Mouse (Mus musculus) MEL (cell line): ENCODE results near the gene Gpx4. TPM values are rescaled to one million over a fixed set of nuclear protein-coding genes. Genes with fewer than 3 reads are reported as not detected.

Experiments
- DNase-seq: peaks from one replicate; pipeline ENCODE4 v3.0.0; 2011; ENCODE audit warnings: low read depth, low spot score
- H3K27ac ChIP-seq: 2 replicates; pipeline ENCODE4 v1.5.1; 2012; ENCODE audit warnings: low read depth, mild to moderate bottlenecking, control low read depth, low read length, moderate library complexity; ENCODE audit not compliant: control insufficient read depth
- H3K27me3 ChIP-seq, 2 experiments: fragments of 150-350 bp in 1 of 2; sonication (generic) in 1 of 2; 2 replicates each; pipeline ENCODE4 v1.6.1; 2012; ENCODE audit warnings: low read length in 2 of 2, mild to moderate bottlenecking in 2 of 2, improper control_type of control experiment in 1 of 2, moderate library complexity in 1 of 2; ENCODE audit not compliant: insufficient read depth in 2 of 2, control insufficient read depth in 1 of 2
- H3K36me3 ChIP-seq, 2 experiments: 2 replicates each; pipeline ENCODE4 v1.6.1; 2012 to 2014; ENCODE audit warnings: low read length in 2 of 2, improper control_type of control experiment in 1 of 2, inconsistent platforms in 1 of 2, mild to moderate bottlenecking in 1 of 2; ENCODE audit not compliant: insufficient read depth in 2 of 2, control insufficient read depth in 1 of 2
- H3K4me1 ChIP-seq, 2 experiments: fragments of 150-350 bp in 1 of 2; sonication (generic) in 1 of 2; 2 replicates each; pipeline ENCODE4 v1.6.1; 2012; ENCODE audit warnings: low read length in 2 of 2, improper control_type of control experiment in 1 of 2, mild to moderate bottlenecking in 1 of 2; ENCODE audit not compliant: insufficient read depth in 2 of 2, control insufficient read depth in 1 of 2
- H3K4me3 ChIP-seq, 2 experiments: fragments of 150-350 bp in 1 of 2; sonication (generic) in 1 of 2; 2 replicates each; pipeline ENCODE4 v1.5.1; 2012; ENCODE audit warnings: low read depth in 2 of 2, low read length in 2 of 2, mild to moderate bottlenecking in 2 of 2, moderate library complexity in 2 of 2, control low read depth in 1 of 2, improper control_type of control experiment in 1 of 2; ENCODE audit not compliant: control insufficient read depth in 1 of 2, insufficient read depth in 1 of 2
- H3K79me2 ChIP-seq: 2 replicates; pipeline ENCODE4 v1.6.1; 2012; ENCODE audit warnings: mild to moderate bottlenecking, low read length, moderate library complexity; ENCODE audit not compliant: control insufficient read depth, poor library complexity, insufficient read depth
- H3K9ac ChIP-seq: 2 replicates; pipeline ENCODE4 v1.6.1; 2012; ENCODE audit warnings: low read depth, mild to moderate bottlenecking, control low read depth, low read length, moderate library complexity; ENCODE audit not compliant: control insufficient read depth, poor library complexity, severe bottlenecking
- H3K9me3 ChIP-seq: fragments of 150-350 bp; sonication (generic); replicated peaks from 2 replicates; pipeline ENCODE4 v1.6.1; 2012; ENCODE audit warnings: mild to moderate bottlenecking, low read length, improper control_type of control experiment, moderate library complexity; ENCODE audit not compliant: insufficient read depth
- BHLHE40 ChIP-seq: IDR thresholded peaks from 2 replicates; pipeline ENCODE4 v1.6.1; 2012; ENCODE audit warnings: low read depth, mild to moderate bottlenecking, inconsistent platforms, low read length, improper control_type of control experiment, borderline replicate concordance
- CHD2 ChIP-seq: IDR thresholded peaks from 2 replicates; pipeline ENCODE4 v1.6.1; 2011; ENCODE audit warnings: low read length, improper control_type of control experiment
- CTCF ChIP-seq, 3 experiments: IDR thresholded peaks in 2 of 3; conservative IDR thresholded peaks in 1 of 3; 2 replicates each; pipeline ENCODE4 v1.5.1; 2011 to 2012; ENCODE audit warnings: low read length in 3 of 3, low read depth in 2 of 3, mild to moderate bottlenecking in 2 of 3, improper control_type of control experiment in 1 of 3, inconsistent platforms in 1 of 3, mixed read lengths in 1 of 3, moderate library complexity in 1 of 3; ENCODE audit not compliant: control insufficient read depth in 1 of 3, insufficient read depth in 1 of 3, poor library complexity in 1 of 3, severe bottlenecking in 1 of 3
- ELF1 ChIP-seq: IDR thresholded peaks from 2 replicates; pipeline ENCODE4 v1.6.1; 2014; ENCODE audit warnings: low read depth, mild to moderate bottlenecking, inconsistent platforms, low read length, improper control_type of control experiment, moderate library complexity
- EP300 ChIP-seq, 2 experiments: IDR thresholded peaks; 2 replicates each; pipeline ENCODE4 v1.6.1; 2011; ENCODE audit warnings: improper control_type of control experiment in 2 of 2, low read length in 2 of 2, low read depth in 1 of 2, mild to moderate bottlenecking in 1 of 2
- ETS1 ChIP-seq: IDR thresholded peaks from 2 replicates; pipeline ENCODE4 v1.6.1; 2012; ENCODE audit warnings: low read depth, mild to moderate bottlenecking, inconsistent platforms, low read length, improper control_type of control experiment, moderate library complexity
- HCFC1 ChIP-seq: IDR thresholded peaks from 2 replicates; pipeline ENCODE4 v1.6.1; 2012; ENCODE audit warnings: low read depth, mild to moderate bottlenecking, inconsistent platforms, low read length, improper control_type of control experiment, moderate library complexity
- JUND ChIP-seq: IDR thresholded peaks from 2 replicates; pipeline ENCODE4 v1.6.1; 2011; ENCODE audit warnings: low read depth, mild to moderate bottlenecking, improper control_type of control experiment, low read length
- MAX ChIP-seq: IDR thresholded peaks from 2 replicates; pipeline ENCODE4 v1.6.1; 2011; ENCODE audit warnings: low read length, improper control_type of control experiment
- MAZ ChIP-seq: IDR thresholded peaks from 2 replicates; pipeline ENCODE4 v1.6.1; 2012; ENCODE audit warnings: low read depth, mild to moderate bottlenecking, inconsistent platforms, low read length, improper control_type of control experiment
- MXI1 ChIP-seq: IDR thresholded peaks from 2 replicates; pipeline ENCODE4 v1.6.1; 2011; ENCODE audit warnings: mild to moderate bottlenecking, low read depth, low read length, improper control_type of control experiment
- MYB ChIP-seq: IDR thresholded peaks from 2 replicates; pipeline ENCODE4 v1.6.1; 2011; ENCODE audit warnings: mild to moderate bottlenecking, low read depth, low read length, improper control_type of control experiment
- POLR2A ChIP-seq, 2 experiments: IDR thresholded peaks; 2 replicates each; pipeline ENCODE4 v1.6.1; 2011 to 2012; ENCODE audit warnings: low read length in 2 of 2, mild to moderate bottlenecking in 2 of 2, control low read depth in 1 of 2, improper control_type of control experiment in 1 of 2, low read depth in 1 of 2, moderate library complexity in 1 of 2; ENCODE audit not compliant: control insufficient read depth in 1 of 2, insufficient read depth in 1 of 2, poor library complexity in 1 of 2
- SIN3A ChIP-seq: IDR thresholded peaks from 2 replicates; pipeline ENCODE4 v1.6.1; 2012; ENCODE audit warnings: low read length, improper control_type of control experiment, inconsistent platforms
- TBP ChIP-seq: IDR thresholded peaks from 2 replicates; pipeline ENCODE4 v1.8.0; 2011; ENCODE audit warnings: low read depth, low read length, improper control_type of control experiment
- TCF12 ChIP-seq: IDR thresholded peaks from 2 replicates; pipeline ENCODE4 v1.6.1; 2014; ENCODE audit warnings: low read depth, mild to moderate bottlenecking, inconsistent platforms, low read length, improper control_type of control experiment, moderate library complexity
- UBTF ChIP-seq: IDR thresholded peaks from 2 replicates; pipeline ENCODE4 v1.6.1; 2012; ENCODE audit warnings: low read depth, mild to moderate bottlenecking, inconsistent platforms, low read length, improper control_type of control experiment, moderate library complexity, borderline replicate concordance; ENCODE audit not compliant: insufficient read depth
- ZC3H11A ChIP-seq: IDR thresholded peaks from 2 replicates; pipeline ENCODE4 v1.6.1; 2012; ENCODE audit warnings: low read depth, mild to moderate bottlenecking, inconsistent platforms, low read length, improper control_type of control experiment
- polyA plus RNA-seq, 2 experiments: library from polyadenylated mRNA; stranded (reverse) in 1 of 2; unstranded in 1 of 2; fragments of >175 nt in 1 of 2; fragments of >200 nt in 1 of 2; gene quantifications; 2 replicates each; pipeline versions ENCODE4 v1.2.1 to v1.2.4; 2012; ENCODE audit warnings: low replicate concordance in 2 of 2, low read depth in 1 of 2; ENCODE audit not compliant: insufficient read length in 2 of 2, insufficient read depth in 1 of 2, missing spikeins in 1 of 2
- total RNA-seq: library from RNA; depleted of rRNA; stranded (reverse); fragments of 300-350 nt; gene quantifications from 2 replicates; pipeline ENCODE4 v1.2.3, GENCODE M21; 2012

Gpx4 gene
- total and polyA plus RNA-seq, 3 experiments, result 508 to 536 TPM; not detected in 1

GRCm38 (mm10) chr10:80016931-80017330, 30.0 kb upstream of the Gpx4 start:
- Histone ChIP-seq H3K27me3 (no peaks in the 10 kb centered on the region), H3K27ac (peak overlapping the region; percentile 80), H3K9ac (peak overlapping the region; percentile 84), H3K4me1 (peaks cover 10 to 19% of the 10 kb centered on the region in 2 experiments), H3K9me3 (no peaks in the 10 kb centered on the region), H3K4me3 (peak overlapping the region; percentile 74 to 98), H3K36me3 (peaks cover 0 to 11% of the 10 kb centered on the region in 2 experiments; a peak in 3 of 4 replicates), H3K79me2 (peaks cover 12% of the 10 kb centered on the region)
- peak; percentile 55 for DNase-seq
- TF ChIP-seq POLR2A (IDR thresholded peaks at IDR 0.05; ENCODE audit: control insufficient read depth in 1 of 2, insufficient read depth in 1 of 2, low read depth in 1 of 2, low read length in 2 of 2, poor library complexity in 1 of 2) (0 out of 4 replicates have a peak, but pooled peaks of 1 of the 2 experiments have one; percentile 10), HCFC1 (no peak)

DNA sequence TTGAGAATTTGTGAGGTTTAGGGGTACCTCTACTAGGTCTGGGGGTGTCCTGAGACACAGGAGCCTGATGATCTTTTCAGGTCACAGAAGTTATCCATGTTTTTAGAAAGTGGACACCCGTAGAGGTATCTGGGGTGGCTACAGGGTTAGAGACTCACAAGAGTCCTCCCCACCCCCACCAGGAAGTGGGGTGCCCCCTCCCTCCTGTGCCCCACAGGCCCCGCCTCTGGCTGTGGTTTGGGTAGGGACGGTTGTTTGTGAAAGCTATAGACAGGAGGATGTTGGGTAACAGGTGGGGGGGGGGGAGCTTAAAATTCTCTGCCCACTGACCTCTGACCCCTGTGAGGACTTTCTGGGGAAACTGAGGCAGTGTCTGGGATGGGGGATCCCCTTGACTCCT, 29.6 kb upstream of the Gpx4 start:
- Histone ChIP-seq H3K4me3 (peak overlapping the region; percentile 74 to 98), H3K9me3 (no peaks in the 10 kb centered on the region), H3K79me2 (peaks cover 12% of the 10 kb centered on the region), H3K27me3 (no peaks in the 10 kb centered on the region), H3K9ac (peak overlapping the region; percentile 84)
- TF ChIP-seq TCF12, result peak; percentile 31; the same call in 1 of the 2 replicates
- TF ChIP-seq EP300 (IDR thresholded peaks at IDR 0.05; ENCODE audit: low read depth in 1 of 2, low read length in 2 of 2), result peak in 1 of 2 experiments; percentile 57; a peak in 1 of 4 replicates
- 0 out of 2 replicates have a peak, but pooled peaks have one; percentile 62 for TF ChIP-seq ETS1
- TF ChIP-seq MYB, result 0 out of 2 replicates have a peak, but pooled peaks have one; percentile 9
- no peak; a peak in 1 of 4 replicates for TF ChIP-seq POLR2A (IDR thresholded peaks at IDR 0.05; ENCODE audit: control insufficient read depth in 1 of 2, insufficient read depth in 1 of 2, low read depth in 1 of 2, low read length in 2 of 2, poor library complexity in 1 of 2)
- peak; percentile 94 for TF ChIP-seq ELF1
- peak; percentile 98 for TF ChIP-seq MAZ
- TF ChIP-seq MAX, result no peak
- peak; percentile 65; the same call in 1 of the 2 replicates for TF ChIP-seq HCFC1
- peak; percentile 55 for TF ChIP-seq CHD2
- 0 out of 2 replicates have a peak, but pooled peaks have one; percentile 33 for TF ChIP-seq BHLHE40
- no peak for TF ChIP-seq CTCF (IDR thresholded peaks at IDR 0.05 in 2 of 3, conservative IDR thresholded peaks at IDR 0.05 in 1 of 3; ENCODE audit: control insufficient read depth in 1 of 3, insufficient read depth in 1 of 3, low read depth in 2 of 3, low read length in 3 of 3, poor library complexity in 1 of 3, severe bottlenecking in 1 of 3)
- TF ChIP-seq MXI1, result 0 out of 2 replicates have a peak, but pooled peaks have one; percentile 16
- no peak for TF ChIP-seq UBTF
- TF ChIP-seq ZC3H11A, result no peak
- no peak for TF ChIP-seq TBP
- peak; percentile 48 for TF ChIP-seq SIN3A
- TF ChIP-seq JUND, result no peak
- TF ChIP-seq, all 39 proteins: peak for 11
- H3K4me1 ChIP-seq, result peaks cover 10 to 19% of the 10 kb centered on the region in 2 experiments
- peak overlapping the region; percentile 80 for H3K27ac ChIP-seq
- DNase-seq, result peak; percentile 80
- H3K36me3 ChIP-seq, result peaks cover 0 to 11% of the 10 kb centered on the region in 2 experiments; a peak in 3 of 4 replicates
